In genomic region chr7:37290493-37291045, GRCm38 (mm10) we compare ENCODE assay signal across 11 mouse cellular contexts.
A peak's percentile ranks its signal among the peaks of the same experiment; 100 is the strongest.
DNase-seq lines count a peak whose midpoint lies in the region; ATAC-seq lines count a peak whose summit lies in the region.
"Had no signal": no experiment of that assay in that cellular context is flagged by ENCODE, and none has a peak within 500 bp of the region (broad histone marks: within the 10 kb centered on the region; RNA-seq: fewer than 3 reads in every experiment).

No protein-coding gene starts in this region.

- no peaks in the 10 kb centered on the region for H3K27me3 ChIP-seq in heart, embryonic 12.5 days (replicated peaks)
- H3K27me3 ChIP-seq in embryonic facial prominence, embryonic 11.5 days (ENCODE audit: control insufficient read depth, insufficient read depth, low read length) = no peaks in the 10 kb centered on the region
- H3K27me3 ChIP-seq in hindbrain, embryonic 15.5 days = no peaks in the 10 kb centered on the region
- H3K27me3 ChIP-seq in neural tube, embryonic 12.5 days (replicated peaks) = no peaks in the 10 kb centered on the region
- H3K27me3 ChIP-seq in liver, embryonic 11.5 days (replicated peaks; ENCODE audit: control insufficient read depth, insufficient read depth, low read length) = no peaks in the 10 kb centered on the region
- H3K27me3 ChIP-seq: CH12.LX had no signal

- peak overlapping the region; percentile 42; the same call in 1 of the 2 replicates for H3K4me2 ChIP-seq in heart, embryonic 12.5 days
- peak overlapping the region; percentile 21; the same call in 1 of the 2 replicates for H3K4me2 ChIP-seq in embryonic facial prominence, embryonic 11.5 days (ENCODE audit: low read depth, low read length)
- peak overlapping the region; percentile 44 for H3K4me2 ChIP-seq in hindbrain, embryonic 15.5 days
- H3K4me2 ChIP-seq in neural tube, embryonic 12.5 days (replicated peaks) = peak overlapping the region; percentile 32
- H3K4me2 ChIP-seq in liver, embryonic 11.5 days = no peak overlapping the region

- H3K4me1 ChIP-seq in heart, embryonic 12.5 days (replicated peaks) = peaks cover 3% of the 10 kb centered on the region; the same call in 1 of the 2 replicates
- H3K4me1 ChIP-seq in embryonic facial prominence, embryonic 11.5 days (ENCODE audit: control insufficient read depth, insufficient read depth, low read length) = no peaks in the 10 kb centered on the region; the same call in 1 of the 2 replicates
- peaks cover 20% of the 10 kb centered on the region for H3K4me1 ChIP-seq in hindbrain, embryonic 15.5 days (replicated peaks)
- H3K4me1 ChIP-seq in neural tube, embryonic 12.5 days = peaks cover 14% of the 10 kb centered on the region
- no peaks in the 10 kb centered on the region for H3K4me1 ChIP-seq in liver, embryonic 11.5 days (replicated peaks; ENCODE audit: control insufficient read depth, insufficient read depth, low read length)

- WGBS in heart, embryonic 12.5 days = 33% methylated on average over 19 of the region's 19 CpGs
- 27% methylated on average over 19 of the region's 19 CpGs for WGBS in embryonic facial prominence, embryonic 11.5 days
- 20% methylated on average over 19 of the region's 19 CpGs for WGBS in hindbrain, embryonic 15.5 days
- 15% methylated on average over 19 of the region's 19 CpGs for WGBS in neural tube, embryonic 12.5 days
- 41% methylated on average over 19 of the region's 19 CpGs for WGBS in liver, embryonic 11.5 days

- no peak overlapping the region for H3K9ac ChIP-seq in heart, embryonic 12.5 days
- H3K9ac ChIP-seq in embryonic facial prominence, embryonic 11.5 days (replicated peaks; ENCODE audit: low read length) = no peak overlapping the region
- H3K9ac ChIP-seq in hindbrain, embryonic 15.5 days = no peak overlapping the region
- H3K9ac ChIP-seq in neural tube, embryonic 12.5 days = no peak overlapping the region
- no peak overlapping the region for H3K9ac ChIP-seq in liver, embryonic 11.5 days (ENCODE audit: low read depth, low read length)

- no peak overlapping the region for H3K27ac ChIP-seq in heart, embryonic 12.5 days (ENCODE audit: poor library complexity, severe bottlenecking)
- no peak overlapping the region for H3K27ac ChIP-seq in embryonic facial prominence, embryonic 11.5 days (replicated peaks; ENCODE audit: low read depth, low read length)
- no peak overlapping the region for H3K27ac ChIP-seq in hindbrain, embryonic 15.5 days (replicated peaks)
- H3K27ac ChIP-seq in neural tube, embryonic 12.5 days = no peak overlapping the region
- H3K27ac ChIP-seq in liver, embryonic 11.5 days (ENCODE audit: low read depth, low read length) = no peak overlapping the region
- H3K27ac ChIP-seq: layer of hippocampus, adult 2 months had no signal

- no peaks in the 10 kb centered on the region for H3K36me3 ChIP-seq in heart, embryonic 12.5 days
- no peaks in the 10 kb centered on the region for H3K36me3 ChIP-seq in embryonic facial prominence, embryonic 11.5 days (replicated peaks; ENCODE audit: control insufficient read depth, insufficient read depth, low read depth, low read length)
- no peaks in the 10 kb centered on the region for H3K36me3 ChIP-seq in hindbrain, embryonic 15.5 days
- no peaks in the 10 kb centered on the region for H3K36me3 ChIP-seq in neural tube, embryonic 12.5 days
- H3K36me3 ChIP-seq in liver, embryonic 11.5 days (ENCODE audit: control insufficient read depth, insufficient read depth, low read length) = no peaks in the 10 kb centered on the region

- ATAC-seq in heart, embryonic 12.5 days (ENCODE audit: insufficient number of reproducible peaks, low FRiP score) = no peak
- peak; percentile 62 for ATAC-seq in embryonic facial prominence, embryonic 11.5 days (replicated peaks; ENCODE audit: insufficient number of reproducible peaks, low FRiP score, low TSS enrichment, low read depth)
- ATAC-seq in hindbrain, embryonic 15.5 days (ENCODE audit: low FRiP score, low read depth) = no peak
- ATAC-seq in neural tube, embryonic 12.5 days (ENCODE audit: low FRiP score, low read depth) = no peak
- ATAC-seq in liver, embryonic 11.5 days (replicated peaks; ENCODE audit: low FRiP score) = no peak

- no peaks in the 10 kb centered on the region for H3K9me3 ChIP-seq in heart, embryonic 12.5 days (replicated peaks)
- no peaks in the 10 kb centered on the region for H3K9me3 ChIP-seq in embryonic facial prominence, embryonic 11.5 days (replicated peaks; ENCODE audit: control insufficient read depth, low read length)
- H3K9me3 ChIP-seq in hindbrain, embryonic 15.5 days = no peaks in the 10 kb centered on the region
- no peaks in the 10 kb centered on the region for H3K9me3 ChIP-seq in neural tube, embryonic 12.5 days
- H3K9me3 ChIP-seq in liver, embryonic 11.5 days (ENCODE audit: control insufficient read depth, low read length) = no peaks in the 10 kb centered on the region

- no peak overlapping the region for H3K4me3 ChIP-seq in heart, embryonic 12.5 days
- H3K4me3 ChIP-seq in embryonic facial prominence, embryonic 11.5 days (ENCODE audit: low read depth, low read length) = no peak overlapping the region
- H3K4me3 ChIP-seq in hindbrain, embryonic 15.5 days = no peak overlapping the region
- H3K4me3 ChIP-seq in neural tube, embryonic 12.5 days = no peak overlapping the region
- H3K4me3 ChIP-seq in liver, embryonic 11.5 days (ENCODE audit: low read depth, low read length) = no peak overlapping the region
- H3K4me3 ChIP-seq: layer of hippocampus, adult 2 months had no signal

- intact Hi-C loops in heart, postnatal 10 days (cut with DNase I) = no loop called here

- no peak for DNase-seq in heart, postnatal 10 days
- no peak for DNase-seq in embryonic facial prominence, embryonic 11.5 days (ENCODE audit: low spot score)
- DNase-seq in ovary, adult 18-20 months (ENCODE audit: low spot score) = no peak
- no peak for DNase-seq in liver, embryonic 11.5 days (ENCODE audit: low spot score)
- DNase-seq: cerebellum, adult 11 months; right cerebral cortex, postnatal 4 days had no signal
